In the genomic region with DNA sequence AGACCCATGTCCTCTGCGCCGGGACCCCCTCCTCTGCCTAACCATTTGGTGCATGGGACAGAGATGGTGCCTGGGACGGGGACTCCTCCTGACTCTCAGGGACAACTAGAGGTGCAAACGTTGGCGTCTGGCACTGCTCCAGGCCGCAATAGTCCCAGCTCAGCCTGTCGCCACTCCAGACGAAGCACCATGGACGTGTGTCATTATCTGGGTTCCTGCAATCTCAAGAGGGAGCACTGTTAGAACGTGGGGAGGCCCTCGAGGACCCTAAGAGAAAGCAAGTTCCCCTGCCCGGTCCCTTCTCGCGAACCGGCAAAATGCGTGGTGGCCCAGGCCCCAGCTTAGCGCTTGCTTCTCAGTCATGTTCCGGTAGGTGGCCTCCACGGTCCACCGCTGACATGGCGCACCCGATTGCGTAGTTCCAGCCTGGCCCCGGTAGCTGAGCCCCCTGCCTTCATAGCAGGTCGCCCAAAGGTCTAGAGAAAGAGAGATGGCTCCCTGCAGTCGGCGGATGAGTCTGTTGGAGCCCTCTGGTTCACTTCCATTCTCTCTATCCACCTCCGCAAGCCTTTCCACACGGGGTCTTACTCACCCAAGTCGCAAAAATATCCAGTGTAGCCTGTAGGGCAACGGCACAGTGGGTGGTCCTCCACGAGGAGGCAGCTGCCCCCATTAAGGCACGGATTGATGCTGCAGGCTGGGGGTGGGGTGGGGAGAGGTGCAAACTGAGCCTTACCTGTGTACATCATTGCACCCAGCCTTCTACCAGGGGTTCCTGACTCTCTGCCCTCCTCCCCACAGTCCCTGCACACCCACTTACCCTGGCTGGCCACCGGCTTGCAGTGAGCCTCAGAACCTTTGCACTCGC, we compare ENCODE assay signal across 8 mouse cellular contexts. TPM values are rescaled to one million over a fixed set of nuclear protein-coding genes. Genes with fewer than 3 reads are reported as not detected.
DNase-seq lines count a peak whose midpoint lies in the region; ATAC-seq and TF ChIP-seq lines count a peak whose summit lies in the region.

No protein-coding gene starts in this region.

- peak; percentile 59 for TF ChIP-seq CTCF in C2C12 (IDR thresholded peaks at IDR 0.05; ENCODE audit: control insufficient read depth, insufficient read depth, insufficient read length)

- intact Hi-C loops in heart, postnatal 25 days (cut with DNase I) = loop anchor here (1.0 kb wide), 2 partner anchors 48 to 98 kb away; no protein-coding TSS in a partner anchor

- H3K4me3 ChIP-seq in C2C12 (ENCODE audit: insufficient read depth, poor library complexity, severe bottlenecking) = no peak overlapping the region
- H3K4me3 ChIP-seq in forebrain, embryonic 14.5 days (ENCODE audit: low read depth, low read length) = peak overlapping the region; percentile 8; the same call in 1 of the 2 replicates
- H3K4me3 ChIP-seq in liver, embryonic 16.5 days (ENCODE audit: low read depth, low read length) = peak overlapping the region; percentile 2; the same call in 1 of the 2 replicates
- H3K4me3 ChIP-seq in neural tube, embryonic 12.5 days = no peak overlapping the region

- H3K27ac ChIP-seq in forebrain, embryonic 14.5 days (ENCODE audit: low read depth, low read length) = no peak overlapping the region
- no peak overlapping the region for H3K27ac ChIP-seq in liver, embryonic 16.5 days (ENCODE audit: low read length)
- H3K27ac ChIP-seq in neural tube, embryonic 12.5 days = no peak overlapping the region

- peak overlapping the region; percentile 39 for H3K4me2 ChIP-seq in forebrain, embryonic 14.5 days (ENCODE audit: low read length)
- H3K4me2 ChIP-seq in liver, embryonic 16.5 days (ENCODE audit: low read depth, low read length) = no peak overlapping the region
- peak overlapping the region; percentile 48 for H3K4me2 ChIP-seq in neural tube, embryonic 12.5 days (replicated peaks)

- ATAC-seq in forebrain, embryonic 14.5 days = peak; percentile 77
- no peak for ATAC-seq in liver, embryonic 16.5 days (ENCODE audit: low read depth)
- ATAC-seq in neural tube, embryonic 12.5 days (ENCODE audit: low FRiP score, low read depth) = peak; percentile 31; the same call in 1 of the 2 replicates

- H3K9ac ChIP-seq in forebrain, embryonic 14.5 days (ENCODE audit: low read length) = peak overlapping the region; percentile 35; the same call in 1 of the 2 replicates
- no peak overlapping the region for H3K9ac ChIP-seq in liver, embryonic 16.5 days (ENCODE audit: low read depth, low read length)
- H3K9ac ChIP-seq in neural tube, embryonic 12.5 days = 0 out of 2 replicates have a peak overlapping the region, but pooled peaks have one; percentile 21

- H3K4me1 ChIP-seq in forebrain, embryonic 14.5 days (ENCODE audit: control insufficient read depth, insufficient read depth, low read length) = no peaks in the 10 kb centered on the region
- H3K4me1 ChIP-seq in liver, embryonic 16.5 days (ENCODE audit: control insufficient read depth, low read depth, low read length) = peaks cover 12% of the 10 kb centered on the region
- H3K4me1 ChIP-seq in neural tube, embryonic 12.5 days = peaks cover 16% of the 10 kb centered on the region; the same call in 1 of the 2 replicates

- 13% methylated on average over 35 of the region's 35 CpGs for WGBS in forebrain, embryonic 14.5 days
- 12% methylated on average over 35 of the region's 35 CpGs for WGBS in liver, embryonic 16.5 days (ENCODE audit: insufficient replicate concordance)
- WGBS in neural tube, embryonic 12.5 days = 16% methylated on average over 35 of the region's 35 CpGs

- H3K36me3 ChIP-seq in C2C12 (ENCODE audit: control insufficient read depth, insufficient read depth) = no peaks in the 10 kb centered on the region
- no peaks in the 10 kb centered on the region for H3K36me3 ChIP-seq in forebrain, embryonic 14.5 days (ENCODE audit: control insufficient read depth, insufficient read depth, low read length)
- no peaks in the 10 kb centered on the region for H3K36me3 ChIP-seq in liver, embryonic 16.5 days (ENCODE audit: control insufficient read depth, insufficient read depth)
- no peaks in the 10 kb centered on the region for H3K36me3 ChIP-seq in neural tube, embryonic 12.5 days

- H3K9me3 ChIP-seq in forebrain, embryonic 14.5 days (replicated peaks; ENCODE audit: control insufficient read depth, low read length) = no peaks in the 10 kb centered on the region
- no peaks in the 10 kb centered on the region for H3K9me3 ChIP-seq in liver, embryonic 16.5 days (replicated peaks; ENCODE audit: control insufficient read depth, low read length)
- no peaks in the 10 kb centered on the region for H3K9me3 ChIP-seq in neural tube, embryonic 12.5 days

- peak; percentile 71 for DNase-seq in brain, adult 2 months (ENCODE audit: low read depth, low spot score)
- DNase-seq in forebrain, embryonic 14.5 days (ENCODE audit: low spot score) = peak; percentile 67
- peak; percentile 64 for DNase-seq in heart, postnatal 25 days (ENCODE audit: low spot score)
- peak; percentile 66 for DNase-seq in layer of hippocampus, adult 11-12 months (ENCODE audit: low spot score)
- peak; percentile 78 for DNase-seq in testis, postnatal 10 days (ENCODE audit: low spot score)

- peaks cover 25% of the 10 kb centered on the region for H3K27me3 ChIP-seq in C2C12 (ENCODE audit: control insufficient read depth, insufficient read depth, insufficient read length)
- peaks cover 37% of the 10 kb centered on the region for H3K27me3 ChIP-seq in forebrain, embryonic 14.5 days (replicated peaks; ENCODE audit: control insufficient read depth, insufficient read depth, low read length)
- H3K27me3 ChIP-seq in liver, embryonic 16.5 days (ENCODE audit: control insufficient read depth, insufficient read depth, low read depth, low read length) = peaks cover 37% of the 10 kb centered on the region
- H3K27me3 ChIP-seq in neural tube, embryonic 12.5 days (replicated peaks) = peaks cover 50% of the 10 kb centered on the region

- no peaks in the 10 kb centered on the region for H3K79me3 ChIP-seq in C2C12 (ENCODE audit: low read depth)

- no peak overlapping the region for H3ac ChIP-seq in C2C12 (ENCODE audit: control insufficient read depth, insufficient read length, low read depth)

- no peaks in the 10 kb centered on the region for H3K79me2 ChIP-seq in C2C12 (ENCODE audit: control insufficient read depth, insufficient read depth)

TF ChIP-seq in C2C12, 6 proteins besides CTCF, POLR2A, EP300 and RAD21:
- TF ChIP-seq CEBPB (IDR thresholded peaks at IDR 0.05; ENCODE audit: low read depth) = no peak
- TF ChIP-seq MAX (IDR thresholded peaks at IDR 0.05) = no peak
- no peak for TF ChIP-seq FOSL1 (IDR thresholded peaks at IDR 0.05; ENCODE audit: insufficient read depth, low read length, poor library complexity, severe bottlenecking)
- no peak for TF ChIP-seq MYOG (IDR thresholded peaks at IDR 0.05; ENCODE audit: control insufficient read depth, extremely low read depth, insufficient read length)
- TF ChIP-seq MYOD1 (IDR thresholded peaks at IDR 0.05; ENCODE audit: control insufficient read depth, insufficient read length, low read depth) = no peak
- no peak for TF ChIP-seq USF1 (IDR thresholded peaks at IDR 0.05; ENCODE audit: low read depth)

RNA-seq across cellular contexts. Expression of gene F12, which starts 5.4 kb away (rescaled TPM):
- polyA plus RNA-seq in C2C12 (2012; fragmentation: generic; extraction: Trizol) = not detected
- polyA plus RNA-seq in forebrain, embryonic 14.5 days (2014; fragmentation: Nextera tagmentation; extraction: Ambion mirVana) = not detected in 2 replicates
- total RNA-seq in heart, postnatal 25 days (2021) = not detected
- polyA plus RNA-seq in liver, embryonic 16.5 days (2015; fragmentation: Nextera tagmentation; extraction: Ambion mirVana) = 147 and 184 TPM in 2 replicates
- polyA plus RNA-seq in neural tube, embryonic 12.5 days (2016; fragmentation: Nextera tagmentation; extraction: Ambion mirVana) = 0.17 TPM in 1 of 2 replicates, not detected in the other

RNA-seq across cellular contexts. Expression of gene Pfn3, which starts 6.1 kb away (rescaled TPM):
- not detected for polyA plus RNA-seq in C2C12 (2012; fragmentation: generic; extraction: Trizol)
- polyA plus RNA-seq in forebrain, embryonic 14.5 days (2014; fragmentation: Nextera tagmentation; extraction: Ambion mirVana) = 0.71 and 1.0 TPM in 2 replicates
- total RNA-seq in heart, postnatal 25 days (2021) = not detected
- not detected in 2 replicates for polyA plus RNA-seq in liver, embryonic 16.5 days (2015; fragmentation: Nextera tagmentation; extraction: Ambion mirVana)
- not detected in 2 replicates for polyA plus RNA-seq in neural tube, embryonic 12.5 days (2016; fragmentation: Nextera tagmentation; extraction: Ambion mirVana)

RNA-seq across cellular contexts. Expression of gene Slc34a1, which starts 23.2 kb away (rescaled TPM):
- polyA plus RNA-seq in C2C12 (2012; fragmentation: generic; extraction: Trizol) = not detected
- not detected in 2 replicates for polyA plus RNA-seq in forebrain, embryonic 14.5 days (2014; fragmentation: Nextera tagmentation; extraction: Ambion mirVana)
- total RNA-seq in heart, postnatal 25 days (2021) = not detected
- 0.15 TPM in 1 of 2 replicates, not detected in the other for polyA plus RNA-seq in liver, embryonic 16.5 days (2015; fragmentation: Nextera tagmentation; extraction: Ambion mirVana)
- polyA plus RNA-seq in neural tube, embryonic 12.5 days (2016; fragmentation: Nextera tagmentation; extraction: Ambion mirVana) = 0.22 TPM in 2 replicates

RNA-seq across cellular contexts. Expression of gene Grk6, which starts 23.7 kb away (rescaled TPM):
- polyA plus RNA-seq in C2C12 (2012; fragmentation: generic; extraction: Trizol) = 81.9 TPM
- polyA plus RNA-seq in forebrain, embryonic 14.5 days (2014; fragmentation: Nextera tagmentation; extraction: Ambion mirVana) = 25.0 and 28.9 TPM in 2 replicates
- total RNA-seq in heart, postnatal 25 days (2021) = 10 to 100 TPM; 17.5 to 18.6 TPM
- 10.4 and 12.1 TPM in 2 replicates for polyA plus RNA-seq in liver, embryonic 16.5 days (2015; fragmentation: Nextera tagmentation; extraction: Ambion mirVana)
- 51.8 and 52.4 TPM in 2 replicates for polyA plus RNA-seq in neural tube, embryonic 12.5 days (2016; fragmentation: Nextera tagmentation; extraction: Ambion mirVana)

RNA-seq across cellular contexts. Expression of gene Prr7, which starts 42.9 kb away (rescaled TPM):
- polyA plus RNA-seq in C2C12 (2012; fragmentation: generic; extraction: Trizol) = 10.8 TPM
- 6.7 and 7.4 TPM in 2 replicates for polyA plus RNA-seq in forebrain, embryonic 14.5 days (2014; fragmentation: Nextera tagmentation; extraction: Ambion mirVana)
- total RNA-seq in heart, postnatal 25 days (2021) = 1 to 10 TPM in 1 of 2 experiments, under 1 TPM in 1; 0.56 to 1.2 TPM
- not detected in 2 replicates for polyA plus RNA-seq in liver, embryonic 16.5 days (2015; fragmentation: Nextera tagmentation; extraction: Ambion mirVana)
- 1.8 TPM in 2 replicates for polyA plus RNA-seq in neural tube, embryonic 12.5 days (2016; fragmentation: Nextera tagmentation; extraction: Ambion mirVana)

Comparison
In these comparisons a context has a peak if more than half of its experiments do, and no peak if none do; other contexts are left out.
1. H3K4me3 ChIP-seq: peak in forebrain, embryonic 14.5 days (single experiment) and liver, embryonic 16.5 days (single experiment); none in C2C12 (single experiment) and neural tube, embryonic 12.5 days (single experiment).
2. RNA of gene F12, which starts 5.4 kb away (polyA plus RNA-seq): 147 to 184 TPM in liver, embryonic 16.5 days; not detected in forebrain, embryonic 14.5 days, 0.17 TPM in neural tube, embryonic 12.5 days and not detected in C2C12 (single experiment); every median in the first group is over 100 times any median in the second.
3. Peak in every context shown above with its lines, with median percentiles within 50 percentile points of each other: DNase-seq.